Mouse (Mus musculus) forebrain, embryonic 14.5 days (tissue): ENCODE data around the gene Pink1. TPM values are rescaled to one million over a fixed set of nuclear protein-coding genes. Genes with fewer than 3 reads are reported as not detected.

Experiments used
- ATAC-seq: fragments of 200-750 bp; cut with Nextera tagmentation; 2 replicates; pipeline ENCODE4 v1.8.0; 2017; ENCODE audit warnings: mild to moderate bottlenecking, moderate library complexity
- DNase-seq: peaks from one replicate; pipeline ENCODE4 v3.0.0-alpha.2; 2015; ENCODE audit warnings: low spot score
- H3K27ac ChIP-seq: fragments of 300-500 bp; sonication (generic); 2 replicates; pipeline ENCODE4 v1.5.1; 2014; ENCODE audit warnings: low read depth, mild to moderate bottlenecking, control low read depth, low read length, moderate library complexity
- H3K27me3 ChIP-seq: fragments of 300-500 bp; sonication (generic); replicated peaks from 2 replicates; pipeline ENCODE4 v1.6.1; 2014; ENCODE audit warnings: low read length, control low read depth, mixed read lengths; ENCODE audit not compliant: control insufficient read depth, insufficient read depth
- H3K36me3 ChIP-seq: fragments of 300-500 bp; sonication (generic); 2 replicates; pipeline ENCODE4 v1.6.1; 2014; ENCODE audit warnings: low read length, control low read depth; ENCODE audit not compliant: control insufficient read depth, insufficient read depth
- H3K4me1 ChIP-seq: fragments of 300-500 bp; sonication (generic); 2 replicates; pipeline ENCODE4 v1.6.1; 2014; ENCODE audit warnings: antibody characterized with exemption, low read length, control low read depth; ENCODE audit not compliant: control insufficient read depth, insufficient read depth
- H3K4me2 ChIP-seq: fragments of 300-500 bp; sonication (generic); 2 replicates; pipeline ENCODE4 v1.6.1; 2014; ENCODE audit warnings: mild to moderate bottlenecking, control low read depth, low read length
- H3K4me3 ChIP-seq: fragments of 300-500 bp; sonication (generic); 2 replicates; pipeline ENCODE4 v1.5.1; 2014; ENCODE audit warnings: low read depth, low read length, control low read depth
- H3K9ac ChIP-seq: fragments of 300-500 bp; sonication (generic); 2 replicates; pipeline ENCODE4 v1.6.1; 2014; ENCODE audit warnings: mild to moderate bottlenecking, low read length, control low read depth, moderate library complexity
- H3K9me3 ChIP-seq: fragments of 300-500 bp; sonication (generic); replicated peaks from 2 replicates; pipeline ENCODE4 v1.6.1; 2016; ENCODE audit warnings: low read length, control low read depth, mixed read lengths; ENCODE audit not compliant: control insufficient read depth
- WGBS: fragments of 180-500 bp; shearing (Covaris S2); extraction: QIAGEN DNeasy Blood & Tissue Kit; methylation state at CpG from one replicate; pipeline ENCODE4 v1.1.7; 2014; 5-methylcytosine and 5-hydroxymethylcytosine counted together
- polyA plus RNA-seq: library from polyadenylated mRNA; unstranded; fragments of >200 nt; fragmentation: Nextera tagmentation; extraction: Ambion mirVana; gene quantifications from 2 replicates; pipeline ENCODE4 v1.2.1, GENCODE M21; 2014

Gene Pink1
- polyA plus RNA-seq, 1 experiment from 2014 or later, result 47.6 TPM

- peaks cover 10% of the 10 kb centered on the region; the same call in 1 of the 2 replicates for H3K36me3 ChIP-seq
- no peak overlapping the region for H3K4me2 ChIP-seq
- no peak for ATAC-seq
- peaks cover 4% of the 10 kb centered on the region; the same call in 1 of the 2 replicates for H3K4me1 ChIP-seq
- H3K9me3 ChIP-seq, result no peaks in the 10 kb centered on the region
- no peak for DNase-seq
- WGBS, result 82% methylated on average over 4 of the region's 4 CpGs
- no peak overlapping the region for H3K4me3 ChIP-seq
- H3K27me3 ChIP-seq, result no peaks in the 10 kb centered on the region
- 0 out of 2 replicates have a peak overlapping the region, but pooled peaks have one; percentile 14 for H3K27ac ChIP-seq
- no peak overlapping the region for H3K9ac ChIP-seq
Observed at GRCm38 (mm10) chr4:138323753-138324152, 2.4 kb downstream of the Pink1 start.

GRCm38 (mm10) chr4:138322692-138323091, 3.4 kb downstream of the Pink1 start:
- WGBS, result 9% methylated on average over 4 of the region's 4 CpGs
- peak; percentile 44 for DNase-seq

GRCm38 (mm10) chr4:138321488-138321887, 4.6 kb downstream of the Pink1 start:
- DNase-seq (no peak), ATAC-seq (no peak)
- Histone ChIP-seq H3K36me3 (peaks cover 19% of the 10 kb centered on the region), H3K9ac (no peak overlapping the region), H3K4me2 (no peak overlapping the region), H3K4me3 (no peak overlapping the region), H3K27me3 (no peaks in the 10 kb centered on the region), H3K9me3 (no peaks in the 10 kb centered on the region), H3K27ac (no peak overlapping the region), H3K4me1 (peaks cover 4% of the 10 kb centered on the region; the same call in 1 of the 2 replicates)
- WGBS, result 75% methylated on average over 7 of the region's 7 CpGs

More at GRCm38 (mm10) chr4:138322692-138323091, 3.4 kb downstream of the Pink1 start:
- peaks cover 10% of the 10 kb centered on the region; the same call in 1 of the 2 replicates for H3K36me3 ChIP-seq
- peaks cover 4% of the 10 kb centered on the region; the same call in 1 of the 2 replicates for H3K4me1 ChIP-seq
- no peak for ATAC-seq
- H3K27me3 ChIP-seq, result no peaks in the 10 kb centered on the region
- H3K27ac ChIP-seq, result 0 out of 2 replicates have a peak overlapping the region, but pooled peaks have one; percentile 5
- peak overlapping the region; percentile 7; the same call in 1 of the 2 replicates for H3K9ac ChIP-seq
- H3K4me2 ChIP-seq, result no peak overlapping the region
- H3K4me3 ChIP-seq, result no peak overlapping the region
- no peaks in the 10 kb centered on the region for H3K9me3 ChIP-seq

- ATAC-seq, result no peak
- Histone ChIP-seq H3K4me3 (no peak overlapping the region), H3K9ac (no peak overlapping the region), H3K27ac (no peak overlapping the region), H3K4me2 (no peak overlapping the region), H3K36me3 (peaks cover 26% of the 10 kb centered on the region), H3K4me1 (peaks cover 4% of the 10 kb centered on the region; the same call in 1 of the 2 replicates), H3K27me3 (no peaks in the 10 kb centered on the region), H3K9me3 (no peaks in the 10 kb centered on the region)
- DNase-seq, result no peak
- 79% methylated on average over 11 of the region's 11 CpGs for WGBS
Observed at GRCm38 (mm10) chr4:138320711-138321110, 5.4 kb downstream of the Pink1 start.

- Histone ChIP-seq H3K4me1 (peaks cover 4% of the 10 kb centered on the region; the same call in 1 of the 2 replicates), H3K9ac (no peak overlapping the region), H3K27ac (no peak overlapping the region), H3K27me3 (no peaks in the 10 kb centered on the region), H3K36me3 (peaks cover 36% of the 10 kb centered on the region), H3K4me3 (no peak overlapping the region), H3K4me2 (no peak overlapping the region), H3K9me3 (no peaks in the 10 kb centered on the region)
- ATAC-seq, result peak; percentile 40; the same call in 1 of the 2 replicates
- WGBS, result 30% methylated on average over 10 of the region's 10 CpGs
- DNase-seq, result peak; percentile 85
Observed at GRCm38 (mm10) chr4:138319508-138319907, 6.6 kb downstream of the Pink1 start.

- Histone ChIP-seq H3K4me3 (no peak overlapping the region), H3K27ac (no peak overlapping the region), H3K27me3 (no peaks in the 10 kb centered on the region), H3K36me3 (peaks cover 45% of the 10 kb centered on the region), H3K4me1 (peaks cover 4% of the 10 kb centered on the region; the same call in 1 of the 2 replicates), H3K4me2 (no peak overlapping the region), H3K9me3 (no peaks in the 10 kb centered on the region), H3K9ac (no peak overlapping the region)
- 51% methylated on average over 6 of the region's 6 CpGs for WGBS
- ATAC-seq, result peak; percentile 64; the same call in 1 of the 2 replicates
- peak; percentile 65 for DNase-seq
Observed at GRCm38 (mm10) chr4:138318509-138319266, 7.4 kb downstream of the Pink1 start.

- Histone ChIP-seq H3K27me3 (no peaks in the 10 kb centered on the region), H3K27ac (no peak overlapping the region), H3K9ac (no peak overlapping the region), H3K4me3 (no peak overlapping the region), H3K4me2 (no peak overlapping the region), H3K36me3 (peaks cover 68% of the 10 kb centered on the region), H3K9me3 (no peaks in the 10 kb centered on the region), H3K4me1 (no peaks in the 10 kb centered on the region)
- WGBS, result 87% methylated on average over 6 of the region's 6 CpGs
- ATAC-seq, result no peak
- DNase-seq, result no peak
Observed at GRCm38 (mm10) chr4:138316369-138316768, 9.7 kb downstream of the Pink1 start.

GRCm38 (mm10) chr4:138315781-138316180, 10.3 kb downstream of the Pink1 start:
- Histone ChIP-seq H3K27me3 (no peaks in the 10 kb centered on the region), H3K36me3 (peaks cover 74% of the 10 kb centered on the region), H3K4me3 (no peak overlapping the region), H3K9ac (no peak overlapping the region), H3K4me2 (no peak overlapping the region), H3K27ac (no peak overlapping the region), H3K4me1 (no peaks in the 10 kb centered on the region), H3K9me3 (no peaks in the 10 kb centered on the region)
- 71% methylated on average over 9 of the region's 9 CpGs for WGBS
- DNase-seq (no peak), ATAC-seq (no peak)

GRCm38 (mm10) chr4:138313795-138314194, 12.3 kb downstream of the Pink1 start:
- Histone ChIP-seq H3K9me3 (no peaks in the 10 kb centered on the region), H3K4me3 (no peak overlapping the region), H3K4me2 (no peak overlapping the region), H3K36me3 (peaks cover 82% of the 10 kb centered on the region), H3K4me1 (no peaks in the 10 kb centered on the region), H3K27me3 (no peaks in the 10 kb centered on the region), H3K27ac (no peak overlapping the region), H3K9ac (no peak overlapping the region)
- ATAC-seq (no peak), DNase-seq (no peak)
- 89% methylated on average over 4 of the region's 4 CpGs for WGBS
